Mouse (Mus musculus) spleen, adult 2 months (tissue): Measurements from ENCODE around the gene Fuca1.

ENCODE experiments used
- CTCF ChIP-seq: fragments of 200-500 bp; IDR thresholded peaks from 2 replicates; pipeline ENCODE4 v1.5.1; 2011; ENCODE audit warnings: mild to moderate bottlenecking, inconsistent platforms; ENCODE audit not compliant: insufficient read depth, insufficient read length, insufficient replicate concordance; ENCODE audit errors: extremely low read depth
- POLR2A ChIP-seq: fragments of 200-500 bp; IDR thresholded peaks from 2 replicates; pipeline ENCODE4 v1.6.1; 2011; ENCODE audit warnings: low read depth, low read length, inconsistent platforms

- no peak for TF ChIP-seq POLR2A
- TF ChIP-seq CTCF = no peak
Measured at GRCm38 (mm10) chr4:135921257-135922120, 954 bp downstream of the Fuca1 start.
